Mouse (Mus musculus) testis, adult 2 months (tissue): ENCODE results near the gene Slc25a25.

Source experiments
- CTCF ChIP-seq: fragments of 200-500 bp; IDR thresholded peaks from 2 replicates; pipeline ENCODE4 v1.5.1; 2012; ENCODE audit warnings: low read depth, mild to moderate bottlenecking, inconsistent platforms, low read length, moderate library complexity; ENCODE audit not compliant: control insufficient read depth, insufficient read depth, insufficient replicate concordance
- POLR2A ChIP-seq: fragments of 200-500 bp; IDR thresholded peaks from 2 replicates; pipeline ENCODE4 v1.6.1; 2012; ENCODE audit warnings: low read depth, mild to moderate bottlenecking, inconsistent platforms, low read length, moderate library complexity; ENCODE audit not compliant: control insufficient read depth

GRCm38 (mm10) chr2:32440632-32441031 lies 10.6 kb downstream of the Slc25a25 start:
- TF ChIP-seq CTCF (no peak), POLR2A (no peak)
